Mouse (Mus musculus) midbrain, embryonic 11.5 days (tissue): ENCODE results near the gene Med23. TPM values are rescaled to one million over a fixed set of nuclear protein-coding genes. Genes with fewer than 3 reads are reported as not detected.

ENCODE experiments used
- ATAC-seq: fragments of 200-750 bp; cut with Nextera tagmentation; 2 replicates; pipeline ENCODE4 v1.8.0; 2017; ENCODE audit warnings: moderate TSS enrichment, moderate library complexity; ENCODE audit not compliant: low FRiP score
- DNase-seq: peaks from one replicate; pipeline ENCODE4 v3.0.0; 2015; ENCODE audit warnings: low spot score; ENCODE audit errors: missing footprints
- H3K27ac ChIP-seq: fragments of 300-500 bp; sonication (generic); 2 replicates; pipeline ENCODE4 v1.5.1; 2014; ENCODE audit warnings: low read depth, low read length
- H3K27me3 ChIP-seq: fragments of 300-500 bp; sonication (generic); 2 replicates; pipeline ENCODE4 v1.6.1; 2014; ENCODE audit warnings: mild to moderate bottlenecking, low read length, moderate library complexity, mixed read lengths; ENCODE audit not compliant: control insufficient read depth, insufficient read depth
- H3K36me3 ChIP-seq: fragments of 300-500 bp; sonication (generic); 2 replicates; pipeline ENCODE4 v1.6.1; 2014; ENCODE audit warnings: mild to moderate bottlenecking, low read length, moderate library complexity, mixed read lengths; ENCODE audit not compliant: control insufficient read depth, insufficient read depth
- H3K4me1 ChIP-seq: fragments of 300-500 bp; sonication (generic); 2 replicates; pipeline ENCODE4 v1.6.1; 2014; ENCODE audit warnings: low read length; ENCODE audit not compliant: control insufficient read depth, insufficient read depth
- H3K4me2 ChIP-seq: fragments of 300-500 bp; sonication (generic); 2 replicates; pipeline ENCODE4 v1.6.1; 2014; ENCODE audit warnings: mild to moderate bottlenecking, moderate library complexity
- H3K4me3 ChIP-seq: fragments of 300-500 bp; sonication (generic); 2 replicates; pipeline ENCODE4 v1.5.1; 2014; ENCODE audit warnings: low read depth, low read length
- H3K9ac ChIP-seq: fragments of 300-500 bp; sonication (generic); 2 replicates; pipeline ENCODE4 v1.6.1; 2014; ENCODE audit warnings: low read length
- H3K9me3 ChIP-seq: fragments of 300-500 bp; sonication (generic); 2 replicates; pipeline ENCODE4 v1.6.1; 2016; ENCODE audit warnings: low read length; ENCODE audit not compliant: control insufficient read depth
- WGBS: fragments of 180-500 bp; shearing (Covaris S2); extraction: QIAGEN DNeasy Blood & Tissue Kit; methylation state at CpG from one replicate; pipeline ENCODE4 v1.1.7; 2014; 5-methylcytosine and 5-hydroxymethylcytosine counted together
- polyA plus RNA-seq: library from polyadenylated mRNA; unstranded; fragments of >200 nt; fragmentation: Nextera tagmentation; extraction: Ambion mirVana; gene quantifications from 2 replicates; pipeline ENCODE4 v1.2.1, GENCODE M21; 2014

The Med23 gene
- polyA plus RNA-seq: 31.2 TPM in 2 replicates

- peak; percentile 99 for ATAC-seq
- WGBS: under 1% methylated on average over 36 of the region's 36 CpGs
- H3K4me1 ChIP-seq: 0 out of 2 replicates have a peak, but pooled peaks cover 2% of the 10 kb centered on the region
These were observed at the start of gene Med23 for GRCm38 (mm10) chr10:24869760-24870290. TSS of gene Med23 (plus strand) at chr10:24869986.

GRCm38 (mm10) chr10:24821990-24822676 is 47.7 kb upstream of the Med23 start:
- Histone ChIP-seq H3K27me3 (no peaks in the 10 kb centered on the region), H3K9me3 (no peaks in the 10 kb centered on the region), H3K27ac (no peak overlapping the region), H3K36me3 (no peaks in the 10 kb centered on the region), H3K4me3 (no peak overlapping the region), H3K4me1 (peaks cover 5% of the 10 kb centered on the region; the same call in 1 of the 2 replicates), H3K4me2 (no peak overlapping the region), H3K9ac (no peak overlapping the region)
- peak; percentile 26 for DNase-seq
- 84% methylated on average over 4 of the region's 4 CpGs for WGBS
- ATAC-seq: no peak

More at GRCm38 (mm10) chr10:24869760-24870290, at the start of gene Med23:
- H3K4me2 ChIP-seq: peak within 1 kb of the TSS; percentile 50
- H3K4me3 ChIP-seq: peak within 1 kb of the TSS; percentile 89
- DNase-seq: peak; percentile 100
- H3K9ac ChIP-seq: peak within 1 kb of the TSS; percentile 87
- peaks cover 4% of the 10 kb centered on the region for H3K36me3 ChIP-seq
- no peaks in the 10 kb centered on the region for H3K9me3 ChIP-seq
- no peak within 1 kb of the TSS for H3K27ac ChIP-seq
- H3K27me3 ChIP-seq: no peaks in the 10 kb centered on the region

GRCm38 (mm10) chr10:24822842-24823241 is 46.9 kb upstream of the Med23 start:
- DNase-seq: no peak
- WGBS: 87% methylated on average over 1 of the region's 1 CpGs
- ATAC-seq: no peak

GRCm38 (mm10) chr10:24823265-24823664 is 46.5 kb upstream of the Med23 start:
- no peaks in the 10 kb centered on the region for H3K36me3 ChIP-seq
- H3K4me3 ChIP-seq: no peak overlapping the region
- no peak overlapping the region for H3K9ac ChIP-seq
- H3K4me2 ChIP-seq: no peak overlapping the region
- no peaks in the 10 kb centered on the region for H3K9me3 ChIP-seq
- no peak overlapping the region for H3K27ac ChIP-seq
- ATAC-seq: no peak
- DNase-seq: no peak
- H3K4me1 ChIP-seq: peaks cover 5% of the 10 kb centered on the region; the same call in 1 of the 2 replicates
- H3K27me3 ChIP-seq: no peaks in the 10 kb centered on the region
- whole genome bisulfite sequencing: 56% methylated on average over 1 of the region's 1 CpGs

More at GRCm38 (mm10) chr10:24822842-24823241, 46.9 kb upstream of the Med23 start:
- no peak overlapping the region for H3K9ac ChIP-seq
- no peak overlapping the region for H3K4me3 ChIP-seq
- no peak overlapping the region for H3K27ac ChIP-seq
- no peaks in the 10 kb centered on the region for H3K9me3 ChIP-seq
- peaks cover 5% of the 10 kb centered on the region; the same call in 1 of the 2 replicates for H3K4me1 ChIP-seq
- H3K4me2 ChIP-seq: no peak overlapping the region
- no peaks in the 10 kb centered on the region for H3K27me3 ChIP-seq
- no peaks in the 10 kb centered on the region for H3K36me3 ChIP-seq

- Histone ChIP-seq H3K9me3 (no peaks in the 10 kb centered on the region), H3K4me3 (no peak overlapping the region), H3K4me1 (peaks cover 5% of the 10 kb centered on the region; the same call in 1 of the 2 replicates), H3K4me2 (no peak overlapping the region), H3K27ac (no peak overlapping the region), H3K27me3 (no peaks in the 10 kb centered on the region), H3K36me3 (no peaks in the 10 kb centered on the region), H3K9ac (no peak overlapping the region)
- 86% methylated on average over 16 of the region's 16 CpGs for WGBS
- no peak for DNase-seq
- ATAC-seq: no peak
These were observed 45.9 kb upstream of the Med23 start for GRCm38 (mm10) chr10:24823697-24824535.

- WGBS: 95% methylated on average over 8 of the region's 8 CpGs
These were observed 45.2 kb upstream of the Med23 start for GRCm38 (mm10) chr10:24824621-24825020.

GRCm38 (mm10) chr10:24825456-24826081 is 44.2 kb upstream of the Med23 start:
- no peak overlapping the region for H3K27ac ChIP-seq
- DNase-seq: no peak
- H3K9ac ChIP-seq: no peak overlapping the region; the same call in 1 of the 2 replicates
- H3K36me3 ChIP-seq: no peaks in the 10 kb centered on the region
- H3K9me3 ChIP-seq: no peaks in the 10 kb centered on the region
- no peak overlapping the region for H3K4me3 ChIP-seq
- peak overlapping the region; percentile 19; the same call in 1 of the 2 replicates for H3K4me2 ChIP-seq
- peaks cover 5% of the 10 kb centered on the region; the same call in 1 of the 2 replicates for H3K4me1 ChIP-seq
- ATAC-seq: 0 out of 2 replicates have a peak, but pooled peaks have one; percentile 33
- no peaks in the 10 kb centered on the region for H3K27me3 ChIP-seq
- 84% methylated on average over 7 of the region's 7 CpGs for WGBS

More at GRCm38 (mm10) chr10:24824621-24825020, 45.2 kb upstream of the Med23 start:
- DNase-seq: no peak
- Histone ChIP-seq H3K9ac (no peak overlapping the region), H3K27me3 (no peaks in the 10 kb centered on the region), H3K4me1 (peaks cover 5% of the 10 kb centered on the region; the same call in 1 of the 2 replicates), H3K27ac (no peak overlapping the region), H3K9me3 (no peaks in the 10 kb centered on the region), H3K4me3 (no peak overlapping the region), H3K36me3 (no peaks in the 10 kb centered on the region), H3K4me2 (no peak overlapping the region)
- no peak for ATAC-seq

- peak; percentile 64; the same call in 1 of the 2 replicates for ATAC-seq
- H3K27ac ChIP-seq: no peak overlapping the region
- H3K9me3 ChIP-seq: no peaks in the 10 kb centered on the region
- H3K4me3 ChIP-seq: no peak overlapping the region; the same call in 1 of the 2 replicates
- no peaks in the 10 kb centered on the region for H3K36me3 ChIP-seq
- no peaks in the 10 kb centered on the region for H3K27me3 ChIP-seq
- H3K9ac ChIP-seq: peak overlapping the region; percentile 30; the same call in 1 of the 2 replicates
- H3K4me2 ChIP-seq: peak overlapping the region; percentile 19; the same call in 1 of the 2 replicates
- peaks cover 5% of the 10 kb centered on the region; the same call in 1 of the 2 replicates for H3K4me1 ChIP-seq
- 14% methylated on average over 6 of the region's 6 CpGs for WGBS
- peak; percentile 86 for DNase-seq
These were observed 43.7 kb upstream of the Med23 start for GRCm38 (mm10) chr10:24826130-24826529.
